Mouse (Mus musculus): ENCODE data around the gene Kars. TPM values are rescaled to one million over a fixed set of nuclear protein-coding genes. Genes with fewer than 3 reads are reported as not detected.

Gene Kars
- polyA plus RNA-seq (2021; fragmentation: Nextera tagmentation), result 48.2 and 71.0 TPM in 2 replicates
- long read RNA-seq, experiment 1, transcript Kars-203 (16 exons, 2,189 nt), result minor isoform, 17 of 312 reads
- long read RNA-seq, experiment 1, transcript Kars-201 (14 exons, 2,008 nt), result major isoform, 169 of 312 reads
- long read RNA-seq, experiment 1, transcript Kars-202 (15 exons, 2,131 nt), result minor isoform, 85 of 312 reads
- long read RNA-seq, experiment 1, partial matches to known transcripts, result 28 of 312 reads
- long read RNA-seq, experiment 1, other reads (novel, unspliced or antisense), result 13 of 312 reads
- long read RNA-seq, experiment 2, transcript Kars-201 (14 exons, 2,008 nt), result major isoform, 49 of 83 reads
- long read RNA-seq, experiment 2, transcript Kars-202 (15 exons, 2,131 nt), result minor isoform, 14 of 83 reads
- long read RNA-seq, experiment 2, partial matches to known transcripts, result 17 of 83 reads
- long read RNA-seq, experiment 2, other reads (novel, unspliced or antisense), result 3 of 83 reads

GRCm38 (mm10) chr8:112010997-112011815 lies at the start of gene Kars, which contains the start of gene Terf2ip:
Kars (minus strand) TSS chr8:112011323.
Terf2ip (plus strand) TSS chr8:112011398.

GRCm38 (mm10) chr8:112014936-112015335 lies 3.8 kb upstream of the Kars start, which contains the start of gene Gm6793:
Gm6793 (minus strand) TSS chr8:112015036.

GRCm38 (mm10) chr8:111992013-111992702 lies 19.0 kb downstream of the Kars start, which contains the start of gene Adat1:
Adat1 (minus strand) TSS chr8:111992302.

Other genes starting within 250 kb of the Kars start
- 163 and 191 TPM in 2 replicates for gene Cfdp1, start 157.0 kb downstream of the Kars start, polyA plus RNA-seq (2021; fragmentation: Nextera tagmentation)
- gene Tmem170, start 134.6 kb downstream of the Kars start, polyA plus RNA-seq (2021; fragmentation: Nextera tagmentation), result 3.8 and 5.4 TPM in 2 replicates
- gene Chst5, start 100.9 kb downstream of the Kars start, polyA plus RNA-seq (2021; fragmentation: Nextera tagmentation), result 1.3 and 2.1 TPM in 2 replicates
- 8.2 and 9.0 TPM in 2 replicates for gene Tmem231, start 77.4 kb downstream of the Kars start, polyA plus RNA-seq (2021; fragmentation: Nextera tagmentation)
- gene Gabarapl2, start 70.6 kb downstream of the Kars start, polyA plus RNA-seq (2021; fragmentation: Nextera tagmentation), result 492 and 602 TPM in 2 replicates
- 1.7 TPM in 2 replicates for gene Adat1, start 19.0 kb downstream of the Kars start, polyA plus RNA-seq (2021; fragmentation: Nextera tagmentation)
- 36.8 and 47.5 TPM in 2 replicates for gene Terf2ip, start 75 bp upstream of the Kars start, polyA plus RNA-seq (2021; fragmentation: Nextera tagmentation)
- gene Gm6793, start 3.7 kb upstream of the Kars start, polyA plus RNA-seq (2021; fragmentation: Nextera tagmentation), result not detected in 2 replicates

Measured in left cerebral cortex, adult 6 months (tissue).